Mouse (Mus musculus): ENCODE data around the gene Zc3h13. TPM values are rescaled to one million over a fixed set of nuclear protein-coding genes. Genes with fewer than 3 reads are reported as not detected.

Gene Zc3h13
- 33.9 and 36.4 TPM in 2 replicates for polyA plus RNA-seq (2014; fragmentation: Nextera tagmentation; extraction: Ambion mirVana)

- H3K36me3 ChIP-seq (ENCODE audit: control insufficient read depth, insufficient read depth, low read length): no peaks in the 10 kb centered on the region
- peak; percentile 99 for ATAC-seq
- H3K9ac ChIP-seq (ENCODE audit: low read length): peak within 1 kb of the TSS; percentile 90
- H3K9me3 ChIP-seq (replicated peaks; ENCODE audit: control insufficient read depth, low read length): no peaks in the 10 kb centered on the region
- under 1% methylated on average over 61 of the region's 61 CpGs for WGBS
- H3K4me3 ChIP-seq (ENCODE audit: low read depth, low read length): peak within 1 kb of the TSS; percentile 99
- peak within 1 kb of the TSS; percentile 84 for H3K27ac ChIP-seq (ENCODE audit: low read depth, low read length)
- H3K27me3 ChIP-seq (replicated peaks; ENCODE audit: control insufficient read depth, insufficient read depth, low read length): no peaks in the 10 kb centered on the region
- peak within 1 kb of the TSS; percentile 65 for H3K4me2 ChIP-seq (ENCODE audit: low read length)
- peak; percentile 96 for DNase-seq (ENCODE audit: low spot score)
- peaks cover 10% of the 10 kb centered on the region for H3K4me1 ChIP-seq (ENCODE audit: control insufficient read depth, insufficient read depth, low read length)
Observed at GRCm38 (mm10) chr14:75284193-75284915, at the start of gene Zc3h13. Gene Zc3h13, plus strand, starts transcription at chr14:75284373.

- peak overlapping the region; percentile 90 for H3K27ac ChIP-seq (ENCODE audit: low read depth, low read length)
- no peak overlapping the region for H3K4me3 ChIP-seq (ENCODE audit: low read depth, low read length)
- peak; percentile 52 for ATAC-seq
- peaks cover 25% of the 10 kb centered on the region for H3K4me1 ChIP-seq (ENCODE audit: control insufficient read depth, insufficient read depth, low read length)
- 16% methylated on average over 8 of the region's 8 CpGs for WGBS
- no peaks in the 10 kb centered on the region for H3K27me3 ChIP-seq (replicated peaks; ENCODE audit: control insufficient read depth, insufficient read depth, low read length)
- H3K9ac ChIP-seq (ENCODE audit: low read length): no peak overlapping the region
- peak overlapping the region; percentile 41 for H3K4me2 ChIP-seq (ENCODE audit: low read length)
- DNase-seq (ENCODE audit: low spot score): no peak
- no peaks in the 10 kb centered on the region for H3K36me3 ChIP-seq (ENCODE audit: control insufficient read depth, insufficient read depth, low read length)
- no peaks in the 10 kb centered on the region for H3K9me3 ChIP-seq (replicated peaks; ENCODE audit: control insufficient read depth, low read length)
Observed at GRCm38 (mm10) chr14:75235552-75235951, 48.6 kb upstream of the Zc3h13 start.

- H3K4me3 ChIP-seq (ENCODE audit: low read depth, low read length): no peak overlapping the region
- no peak overlapping the region for H3K9ac ChIP-seq (ENCODE audit: low read length)
- H3K4me1 ChIP-seq (ENCODE audit: control insufficient read depth, insufficient read depth, low read length): peaks cover 25% of the 10 kb centered on the region
- H3K4me2 ChIP-seq (ENCODE audit: low read length): peak overlapping the region; percentile 41
- no peaks in the 10 kb centered on the region for H3K36me3 ChIP-seq (ENCODE audit: control insufficient read depth, insufficient read depth, low read length)
- DNase-seq (ENCODE audit: low spot score) (peak; percentile 97), ATAC-seq (peak; percentile 96)
- under 1% methylated on average over 9 of the region's 9 CpGs for WGBS
- no peaks in the 10 kb centered on the region for H3K9me3 ChIP-seq (replicated peaks; ENCODE audit: control insufficient read depth, low read length)
- H3K27ac ChIP-seq (ENCODE audit: low read depth, low read length): peak overlapping the region; percentile 91
- H3K27me3 ChIP-seq (replicated peaks; ENCODE audit: control insufficient read depth, insufficient read depth, low read length): no peaks in the 10 kb centered on the region
Observed at GRCm38 (mm10) chr14:75235955-75236635, 48.1 kb upstream of the Zc3h13 start.

GRCm38 (mm10) chr14:75236636-75237003 lies 47.6 kb upstream of the Zc3h13 start:
- no peak for DNase-seq (ENCODE audit: low spot score)
- peak overlapping the region; percentile 91 for H3K27ac ChIP-seq (ENCODE audit: low read depth, low read length)
- peak; percentile 30 for ATAC-seq

GRCm38 (mm10) chr14:75237096-75237495 lies 47.1 kb upstream of the Zc3h13 start:
- Histone ChIP-seq H3K9me3 (replicated peaks; ENCODE audit: control insufficient read depth, low read length) (no peaks in the 10 kb centered on the region), H3K27me3 (replicated peaks; ENCODE audit: control insufficient read depth, insufficient read depth, low read length) (no peaks in the 10 kb centered on the region), H3K36me3 (ENCODE audit: control insufficient read depth, insufficient read depth, low read length) (no peaks in the 10 kb centered on the region), H3K27ac (ENCODE audit: low read depth, low read length) (peak overlapping the region; percentile 91), H3K9ac (ENCODE audit: low read length) (no peak overlapping the region), H3K4me3 (ENCODE audit: low read depth, low read length) (no peak overlapping the region), H3K4me1 (ENCODE audit: control insufficient read depth, insufficient read depth, low read length) (peaks cover 25% of the 10 kb centered on the region), H3K4me2 (ENCODE audit: low read length) (no peak overlapping the region)
- no peak for DNase-seq (ENCODE audit: low spot score)
- 23% methylated on average over 8 of the region's 8 CpGs for WGBS
- no peak for ATAC-seq

More at GRCm38 (mm10) chr14:75236636-75237003, 47.6 kb upstream of the Zc3h13 start:
- WGBS: 8% methylated on average over 4 of the region's 4 CpGs
- Histone ChIP-seq H3K9ac (ENCODE audit: low read length) (no peak overlapping the region), H3K36me3 (ENCODE audit: control insufficient read depth, insufficient read depth, low read length) (no peaks in the 10 kb centered on the region), H3K27me3 (replicated peaks; ENCODE audit: control insufficient read depth, insufficient read depth, low read length) (no peaks in the 10 kb centered on the region), H3K9me3 (replicated peaks; ENCODE audit: control insufficient read depth, low read length) (no peaks in the 10 kb centered on the region), H3K4me3 (ENCODE audit: low read depth, low read length) (no peak overlapping the region), H3K4me2 (ENCODE audit: low read length) (no peak overlapping the region; the same call in 1 of the 2 replicates), H3K4me1 (ENCODE audit: control insufficient read depth, insufficient read depth, low read length) (peaks cover 25% of the 10 kb centered on the region)

- Histone ChIP-seq H3K4me3 (ENCODE audit: low read depth, low read length) (no peak overlapping the region), H3K9me3 (replicated peaks; ENCODE audit: control insufficient read depth, low read length) (no peaks in the 10 kb centered on the region), H3K27ac (ENCODE audit: low read depth, low read length) (peak overlapping the region; percentile 91), H3K27me3 (replicated peaks; ENCODE audit: control insufficient read depth, insufficient read depth, low read length) (no peaks in the 10 kb centered on the region), H3K36me3 (ENCODE audit: control insufficient read depth, insufficient read depth, low read length) (no peaks in the 10 kb centered on the region), H3K4me1 (ENCODE audit: control insufficient read depth, insufficient read depth, low read length) (peaks cover 25% of the 10 kb centered on the region), H3K4me2 (ENCODE audit: low read length) (no peak overlapping the region), H3K9ac (ENCODE audit: low read length) (no peak overlapping the region)
- 58% methylated on average over 6 of the region's 6 CpGs for WGBS
- DNase-seq (ENCODE audit: low spot score) (no peak), ATAC-seq (no peak)
Observed at GRCm38 (mm10) chr14:75238054-75238692, 46.0 kb upstream of the Zc3h13 start.

GRCm38 (mm10) chr14:75242087-75242486 lies 42.1 kb upstream of the Zc3h13 start, which contains the start of gene Cpb2:
Gene Cpb2, plus strand, starts transcription at chr14:75242287.
- H3K4me1 ChIP-seq (ENCODE audit: control insufficient read depth, insufficient read depth, low read length): peaks cover 12% of the 10 kb centered on the region
- H3K4me2 ChIP-seq (ENCODE audit: low read length): no peak within 1 kb of the TSS
- no peak for ATAC-seq
- no peaks in the 10 kb centered on the region for H3K9me3 ChIP-seq (replicated peaks; ENCODE audit: control insufficient read depth, low read length)
- no peak within 1 kb of the TSS for H3K9ac ChIP-seq (ENCODE audit: low read length)
- H3K27ac ChIP-seq (ENCODE audit: low read depth, low read length): no peak within 1 kb of the TSS
- H3K36me3 ChIP-seq (ENCODE audit: control insufficient read depth, insufficient read depth, low read length): no peaks in the 10 kb centered on the region
- 94% methylated on average over 5 of the region's 5 CpGs for WGBS
- no peaks in the 10 kb centered on the region for H3K27me3 ChIP-seq (replicated peaks; ENCODE audit: control insufficient read depth, insufficient read depth, low read length)
- H3K4me3 ChIP-seq (ENCODE audit: low read depth, low read length): no peak within 1 kb of the TSS
- no peak for DNase-seq (ENCODE audit: low spot score)

GRCm38 (mm10) chr14:75246024-75247000 lies 37.9 kb upstream of the Zc3h13 start:
- no peaks in the 10 kb centered on the region for H3K36me3 ChIP-seq (ENCODE audit: control insufficient read depth, insufficient read depth, low read length)
- peak; percentile 66; the same call in 1 of the 2 replicates for ATAC-seq
- WGBS: 69% methylated on average over 11 of the region's 11 CpGs
- peak overlapping the region; percentile 60; the same call in 1 of the 2 replicates for H3K27ac ChIP-seq (ENCODE audit: low read depth, low read length)
- peaks cover 5% of the 10 kb centered on the region; the same call in 1 of the 2 replicates for H3K4me1 ChIP-seq (ENCODE audit: control insufficient read depth, insufficient read depth, low read length)
- H3K9ac ChIP-seq (ENCODE audit: low read length): no peak overlapping the region
- H3K4me3 ChIP-seq (ENCODE audit: low read depth, low read length): no peak overlapping the region
- no peaks in the 10 kb centered on the region for H3K9me3 ChIP-seq (replicated peaks; ENCODE audit: control insufficient read depth, low read length)
- peak; percentile 41 for DNase-seq (ENCODE audit: low spot score)
- H3K27me3 ChIP-seq (replicated peaks; ENCODE audit: control insufficient read depth, insufficient read depth, low read length): no peaks in the 10 kb centered on the region
- H3K4me2 ChIP-seq (ENCODE audit: low read length): no peak overlapping the region
